Mouse (Mus musculus) embryonic facial prominence, embryonic 14.5 days (tissue): ENCODE results near the gene Ccdc47. TPM values are rescaled to one million over a fixed set of nuclear protein-coding genes. Genes with fewer than 3 reads are reported as not detected.
A peak's percentile ranks its signal among the peaks of the same experiment; 100 is the strongest.

Experiments used
- ATAC-seq: fragments of 200-750 bp; cut with Nextera tagmentation; 2 replicates; pipeline ENCODE4 v1.8.0; 2017; ENCODE audit warnings: low read depth, moderate number of reproducible peaks, moderate TSS enrichment
- DNase-seq: peaks from one replicate; pipeline ENCODE4 v3.0.0-alpha.2; 2015; ENCODE audit warnings: low spot score
- H3K27ac ChIP-seq: fragments of 300-500 bp; sonication (generic); replicated peaks from 2 replicates; pipeline ENCODE4 v1.5.1; 2014; ENCODE audit warnings: low read depth, mild to moderate bottlenecking, low read length, moderate library complexity
- H3K27me3 ChIP-seq: fragments of 300-500 bp; sonication (generic); replicated peaks from 2 replicates; pipeline ENCODE4 v1.6.1; 2014; ENCODE audit warnings: low read length; ENCODE audit not compliant: control insufficient read depth, insufficient read depth
- H3K36me3 ChIP-seq: fragments of 300-500 bp; sonication (generic); 2 replicates; pipeline ENCODE4 v1.6.1; 2014; ENCODE audit warnings: low read length, mixed read lengths; ENCODE audit not compliant: control insufficient read depth, insufficient read depth
- H3K4me1 ChIP-seq: fragments of 300-500 bp; sonication (generic); 2 replicates; pipeline ENCODE4 v1.6.1; 2014; ENCODE audit warnings: antibody characterized with exemption, low read length; ENCODE audit not compliant: control insufficient read depth, insufficient read depth
- H3K4me2 ChIP-seq: fragments of 300-500 bp; sonication (generic); 2 replicates; pipeline ENCODE4 v1.6.1; 2014; ENCODE audit warnings: low read depth, mild to moderate bottlenecking, low read length, moderate library complexity, mixed read lengths
- H3K4me3 ChIP-seq: fragments of 300-500 bp; sonication (generic); 2 replicates; pipeline ENCODE4 v1.5.1; 2014; ENCODE audit warnings: low read depth, mild to moderate bottlenecking, low read length
- H3K9ac ChIP-seq: fragments of 300-500 bp; sonication (generic); 2 replicates; pipeline ENCODE4 v1.6.1; 2014; ENCODE audit warnings: low read depth, mild to moderate bottlenecking, low read length, moderate library complexity, mixed read lengths
- H3K9me3 ChIP-seq: fragments of 300-500 bp; sonication (generic); 2 replicates; pipeline ENCODE4 v1.6.1; 2016; ENCODE audit warnings: low read length; ENCODE audit not compliant: control insufficient read depth
- WGBS: fragments of 180-500 bp; shearing (Covaris S2); extraction: QIAGEN DNeasy Blood & Tissue Kit; methylation state at CpG from one replicate; pipeline ENCODE4 v1.1.7; 2014; 5-methylcytosine and 5-hydroxymethylcytosine counted together
- polyA plus RNA-seq: library from polyadenylated mRNA; unstranded; fragments of >200 nt; fragmentation: Nextera tagmentation; extraction: Ambion mirVana; gene quantifications from 2 replicates; pipeline ENCODE4 v1.2.1, GENCODE M21; 2014

The Ccdc47 gene
- 76.0 and 77.4 TPM in 2 replicates for polyA plus RNA-seq

- Histone ChIP-seq H3K9me3 (no peaks in the 10 kb centered on the region), H3K4me2 (peak within 1 kb of the TSS; percentile 71), H3K36me3 (peaks cover 21% of the 10 kb centered on the region), H3K4me3 (peak within 1 kb of the TSS; percentile 58), H3K27ac (peak within 1 kb of the TSS; percentile 97), H3K4me1 (peaks cover 22% of the 10 kb centered on the region), H3K9ac (peak within 1 kb of the TSS; percentile 90), H3K27me3 (no peaks in the 10 kb centered on the region)
- under 1% methylated on average over 46 of the region's 46 CpGs for WGBS
- DNase-seq: peak; percentile 100
- ATAC-seq: peak; percentile 97
Observed at GRCm38 (mm10) chr11:106215927-106216729, at the start of gene Ccdc47. Gene Ccdc47, minus strand, starts transcription at chr11:106216344.

DNA sequence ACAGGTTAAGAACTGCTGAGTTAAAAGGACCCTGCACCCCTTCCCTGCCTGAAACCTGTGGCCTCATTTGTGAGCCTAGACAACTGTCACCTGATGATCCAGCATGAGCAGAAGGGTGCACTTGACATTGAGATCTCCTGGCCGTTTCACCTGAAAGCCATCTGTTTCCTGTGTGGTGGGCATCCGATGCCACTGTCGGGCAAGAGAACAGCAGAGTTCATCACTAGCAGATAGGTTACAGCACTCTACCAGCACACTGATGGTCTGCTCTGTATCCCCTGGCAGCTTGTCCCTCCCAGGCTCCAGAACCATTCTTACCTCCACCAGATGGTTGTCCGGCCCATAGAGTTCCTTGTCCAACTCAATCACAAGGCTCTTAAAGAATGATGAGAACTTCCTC is 49.4 kb upstream of the Ccdc47 start:
- Histone ChIP-seq H3K27me3 (no peaks in the 10 kb centered on the region), H3K27ac (no peak overlapping the region), H3K4me1 (peaks cover 26% of the 10 kb centered on the region), H3K4me3 (no peak overlapping the region), H3K9me3 (no peaks in the 10 kb centered on the region), H3K4me2 (no peak overlapping the region), H3K9ac (no peak overlapping the region), H3K36me3 (peaks cover 76% of the 10 kb centered on the region)
- WGBS: 89% methylated on average over 4 of the region's 4 CpGs
- ATAC-seq: no peak
- DNase-seq: no peak

- Histone ChIP-seq H3K27ac (no peak overlapping the region), H3K9ac (no peak overlapping the region), H3K4me1 (peaks cover 22% of the 10 kb centered on the region), H3K36me3 (peaks cover 76% of the 10 kb centered on the region), H3K4me2 (no peak overlapping the region), H3K9me3 (no peaks in the 10 kb centered on the region), H3K27me3 (no peaks in the 10 kb centered on the region), H3K4me3 (no peak overlapping the region)
- DNase-seq: no peak
- WGBS: 92% methylated on average over 15 of the region's 15 CpGs
- no peak for ATAC-seq
Observed at GRCm38 (mm10) chr11:106264988-106265387, 48.8 kb upstream of the Ccdc47 start.

DNA sequence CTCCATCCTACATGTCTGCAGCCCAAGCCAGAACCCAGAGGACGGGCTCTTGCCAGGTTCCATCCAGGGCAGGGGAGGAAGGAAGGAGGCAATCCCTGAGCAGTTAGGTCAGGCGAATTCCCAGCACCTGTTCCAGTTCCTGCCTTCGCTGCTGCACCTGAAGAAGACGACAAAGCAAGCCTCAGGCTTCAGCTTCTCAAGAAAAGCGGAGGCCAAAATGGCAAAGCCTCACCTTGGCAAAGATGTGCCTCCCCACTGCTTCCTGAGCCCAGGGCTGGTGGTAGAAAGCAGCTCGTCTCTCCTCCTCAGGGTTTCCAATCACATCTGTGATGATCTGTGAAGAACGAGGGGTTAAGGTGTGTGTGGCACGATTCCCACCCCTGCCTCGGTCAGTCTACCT is 47.8 kb upstream of the Ccdc47 start:
- Histone ChIP-seq H3K36me3 (peaks cover 81% of the 10 kb centered on the region), H3K27me3 (no peaks in the 10 kb centered on the region), H3K9me3 (no peaks in the 10 kb centered on the region), H3K27ac (no peak overlapping the region), H3K4me2 (no peak overlapping the region), H3K4me3 (no peak overlapping the region), H3K4me1 (peaks cover 17% of the 10 kb centered on the region), H3K9ac (no peak overlapping the region)
- DNase-seq (no peak), ATAC-seq (no peak)
- WGBS: 90% methylated on average over 9 of the region's 9 CpGs

DNA sequence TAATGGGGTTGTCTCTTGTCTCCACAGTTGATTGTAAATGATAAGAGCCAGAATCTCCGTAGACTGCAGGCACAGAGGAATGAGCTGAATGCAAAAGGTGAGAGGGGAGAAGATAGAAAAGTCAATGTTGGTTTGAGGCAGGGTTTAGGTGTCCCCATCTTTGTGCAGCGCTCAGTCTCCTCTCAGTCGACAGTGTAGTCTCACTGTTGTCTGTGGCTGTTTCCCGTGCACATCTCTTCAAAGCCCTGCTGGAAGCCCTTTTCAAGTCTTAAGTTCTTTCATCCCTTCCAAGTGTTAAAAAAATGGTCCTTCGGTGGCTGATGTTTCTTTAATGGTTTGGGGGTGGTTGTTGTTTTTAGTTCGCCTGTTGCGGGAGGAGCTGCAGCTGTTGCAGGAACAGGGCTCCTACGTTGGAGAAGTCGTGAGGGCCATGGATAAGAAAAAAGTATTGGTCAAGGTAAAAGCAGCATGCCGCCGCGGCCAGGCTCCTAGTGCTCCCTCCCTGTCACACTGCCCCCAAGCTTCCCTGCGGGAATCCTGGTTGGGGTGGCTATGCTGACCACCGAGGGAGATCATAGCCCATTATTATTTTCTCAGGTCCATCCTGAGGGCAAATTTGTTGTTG is 44.8 kb upstream of the Ccdc47 start:
- no peak overlapping the region for H3K4me2 ChIP-seq
- H3K9ac ChIP-seq: no peak overlapping the region
- 84% methylated on average over 14 of the region's 14 CpGs for WGBS
- no peaks in the 10 kb centered on the region for H3K9me3 ChIP-seq
- no peak overlapping the region for H3K4me3 ChIP-seq
- H3K27me3 ChIP-seq: no peaks in the 10 kb centered on the region
- DNase-seq: no peak
- H3K4me1 ChIP-seq: peaks cover 5% of the 10 kb centered on the region; the same call in 1 of the 2 replicates
- H3K27ac ChIP-seq: no peak overlapping the region
- peaks cover 79% of the 10 kb centered on the region for H3K36me3 ChIP-seq
- no peak for ATAC-seq

DNA sequence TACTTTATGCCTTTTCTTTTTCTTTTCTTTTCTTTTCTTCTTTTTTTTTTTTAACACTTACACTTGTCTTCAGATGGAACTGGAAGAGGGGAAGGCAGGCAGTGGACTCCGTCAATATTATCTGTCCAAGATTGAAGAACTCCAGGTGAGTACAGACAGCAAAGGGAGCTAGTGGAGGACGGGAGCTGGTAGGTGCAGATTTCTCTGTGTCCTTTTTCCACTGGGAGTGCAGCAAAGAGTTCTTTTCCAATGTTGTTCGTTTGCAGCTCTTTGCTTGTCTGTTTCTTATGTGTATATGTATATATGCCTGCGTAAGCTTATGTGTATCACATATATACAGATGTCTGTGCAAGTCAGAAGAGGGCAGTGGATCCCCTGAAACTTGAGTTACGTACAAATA is 40.6 kb upstream of the Ccdc47 start:
- peaks cover 65% of the 10 kb centered on the region for H3K36me3 ChIP-seq

GRCm38 (mm10) chr11:106255685-106256451 is 39.7 kb upstream of the Ccdc47 start, which contains the start of the genes Ftsj3 and Psmc5:
Gene Ftsj3, minus strand, starts transcription at chr11:106256079.
Gene Psmc5, plus strand, starts transcription at chr11:106256154.
- Histone ChIP-seq H3K4me3 (peak within 1 kb of the TSS; percentile 80), H3K27me3 (no peaks in the 10 kb centered on the region), H3K9ac (peak within 1 kb of the TSS; percentile 81), H3K4me2 (peak within 1 kb of the TSS; percentile 77), H3K4me1 (peaks cover 11% of the 10 kb centered on the region), H3K27ac (peak within 1 kb of the TSS; percentile 58), H3K36me3 (peaks cover 65% of the 10 kb centered on the region), H3K9me3 (no peaks in the 10 kb centered on the region)
- WGBS: under 1% methylated on average over 40 of the region's 42 CpGs
- peak; percentile 95 for ATAC-seq
- DNase-seq: peak; percentile 97

More for the DNA sequence above, 40.6 kb upstream of the Ccdc47 start:
- Histone ChIP-seq H3K9me3 (no peaks in the 10 kb centered on the region), H3K4me3 (peak overlapping the region; percentile 80), H3K27me3 (no peaks in the 10 kb centered on the region), H3K4me1 (peaks cover 11% of the 10 kb centered on the region), H3K27ac (peak overlapping the region; percentile 58; the same call in 1 of the 2 replicates), H3K4me2 (peak overlapping the region; percentile 77), H3K9ac (peak overlapping the region; percentile 81)
- 67% methylated on average over 5 of the region's 5 CpGs for WGBS
- DNase-seq: no peak
- no peak for ATAC-seq

DNA sequence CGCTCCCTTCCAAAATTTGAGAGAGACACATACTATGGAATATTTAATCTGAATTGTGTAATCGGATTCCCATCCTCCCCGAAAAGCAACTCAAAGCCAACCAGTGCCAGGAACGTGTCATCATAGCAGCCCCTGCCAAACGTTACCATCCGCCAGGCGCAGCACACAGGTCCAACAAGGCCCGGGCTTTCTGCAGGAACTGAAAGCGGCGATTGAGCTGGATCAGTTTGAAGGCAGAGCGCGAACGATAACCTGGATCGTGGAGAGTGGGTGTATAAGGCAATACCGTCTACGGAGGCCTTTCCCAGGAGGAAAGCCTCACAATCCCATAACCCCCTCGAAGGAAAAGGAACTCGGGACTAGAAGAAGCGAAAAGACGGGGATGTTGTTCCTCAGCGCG is 39.0 kb upstream of the Ccdc47 start:
- H3K27ac ChIP-seq: peak overlapping the region; percentile 58
- no peak for ATAC-seq

More for the DNA sequence above, 39.0 kb upstream of the Ccdc47 start:
- H3K9me3 ChIP-seq: no peaks in the 10 kb centered on the region
- H3K36me3 ChIP-seq: peaks cover 65% of the 10 kb centered on the region
- H3K9ac ChIP-seq: peak overlapping the region; percentile 81
- no peak for DNase-seq
- no peaks in the 10 kb centered on the region for H3K27me3 ChIP-seq
- H3K4me2 ChIP-seq: peak overlapping the region; percentile 77
- WGBS: 2% methylated on average over 21 of the region's 22 CpGs
- peaks cover 11% of the 10 kb centered on the region for H3K4me1 ChIP-seq
- H3K4me3 ChIP-seq: peak overlapping the region; percentile 80
